In genomic region chr16:4689371-4689770, GRCm38 (mm10) we compare ENCODE assay signal across 1 mouse cellular context. TPM values are rescaled to one million over a fixed set of nuclear protein-coding genes. Genes with fewer than 3 reads are reported as not detected.
"Had no signal": no experiment of that assay in that cellular context is flagged by ENCODE, and none has a peak within 500 bp of the region (broad histone marks: within the 10 kb centered on the region; RNA-seq: fewer than 3 reads in every experiment).

No protein-coding gene starts in this region.

RNA-seq across cellular contexts. Expression of gene Vasn, which starts 49.6 kb away (rescaled TPM):
- total RNA-seq: megakaryocyte, adult 5-6 weeks had no signal
